Mouse (Mus musculus) forebrain, embryonic 11.5 days (tissue): ENCODE measurements at regions not wholly inside any gene's neighbourhood (a gene's known extent, or its start where the extent isn't known, plus 50 kb on each side); places are given as distances from the start of the nearest gene placed in this dataset.

ENCODE experiments used
- ATAC-seq: fragments of 200-750 bp; cut with Nextera tagmentation; replicated peaks from 2 replicates; pipeline ENCODE4 v1.8.0; 2017; ENCODE audit warnings: moderate TSS enrichment; ENCODE audit not compliant: low FRiP score
- DNase-seq: peaks from one replicate; pipeline ENCODE4 v3.0.0-alpha.2; 2017; ENCODE audit warnings: low spot score
- H3K27ac ChIP-seq: fragments of 300-500 bp; sonication (generic); 2 replicates; pipeline ENCODE4 v1.5.1; 2014; ENCODE audit warnings: low read depth, low read length
- H3K27me3 ChIP-seq: fragments of 300-500 bp; sonication (generic); 2 replicates; pipeline ENCODE4 v1.6.1; 2014; ENCODE audit warnings: mild to moderate bottlenecking, low read length, mixed read lengths; ENCODE audit not compliant: control insufficient read depth, insufficient read depth
- H3K36me3 ChIP-seq: fragments of 300-500 bp; sonication (generic); 2 replicates; pipeline ENCODE4 v1.6.1; 2014; ENCODE audit warnings: mild to moderate bottlenecking, low read length, moderate library complexity, mixed read lengths; ENCODE audit not compliant: control insufficient read depth, insufficient read depth
- H3K4me1 ChIP-seq: fragments of 300-500 bp; sonication (generic); replicated peaks from 2 replicates; pipeline ENCODE4 v1.6.1; 2014; ENCODE audit warnings: low read length, mixed read lengths; ENCODE audit not compliant: control insufficient read depth, insufficient read depth
- H3K4me2 ChIP-seq: fragments of 300-500 bp; sonication (generic); 2 replicates; pipeline ENCODE4 v1.6.1; 2014; ENCODE audit warnings: low read depth, mild to moderate bottlenecking, low read length, moderate library complexity, mixed read lengths; ENCODE audit not compliant: severe bottlenecking
- H3K4me3 ChIP-seq: fragments of 300-500 bp; sonication (generic); 2 replicates; pipeline ENCODE4 v1.5.1; 2014; ENCODE audit warnings: low read depth, low read length
- H3K9ac ChIP-seq: fragments of 300-500 bp; sonication (generic); 2 replicates; pipeline ENCODE4 v1.6.1; 2014; ENCODE audit warnings: low read length
- H3K9me3 ChIP-seq: fragments of 300-500 bp; sonication (generic); 2 replicates; pipeline ENCODE4 v1.6.1; 2016; ENCODE audit warnings: low read length, mixed read lengths; ENCODE audit not compliant: control insufficient read depth
- WGBS: fragments of 180-500 bp; shearing (Covaris S2); extraction: QIAGEN DNeasy Blood & Tissue Kit; methylation state at CpG from one replicate; pipeline ENCODE4 v1.1.7; 2014; 5-methylcytosine and 5-hydroxymethylcytosine counted together

DNA sequence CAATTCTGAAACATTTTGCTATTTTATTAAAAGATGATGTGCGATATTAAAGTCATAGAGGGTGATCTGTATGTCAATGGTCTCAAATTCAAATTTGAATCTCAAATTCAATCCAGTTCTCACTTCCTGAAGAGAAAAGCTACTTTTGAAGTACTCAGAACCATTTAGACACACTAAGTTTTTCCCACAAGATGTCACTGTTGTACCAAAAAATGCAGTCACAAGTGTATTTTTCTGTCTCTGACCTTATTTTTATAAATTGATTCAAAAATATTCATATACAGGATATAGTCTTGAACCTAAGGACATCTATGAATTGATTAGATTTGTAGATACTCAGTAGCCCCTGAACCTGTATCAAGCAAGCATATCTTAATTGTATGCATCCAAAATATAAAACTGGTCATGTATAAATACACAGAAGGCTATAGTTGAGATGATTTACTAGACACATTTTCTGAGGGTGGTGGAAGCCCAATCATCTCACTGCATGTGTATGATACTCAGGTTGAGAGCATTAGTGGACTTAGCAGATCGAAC, 137.8 kb upstream of the Arhgap42 start:
- Histone ChIP-seq H3K27me3 (no peaks in the 10 kb centered on the region), H3K9ac (no peak overlapping the region), H3K4me2 (no peak overlapping the region), H3K27ac (no peak overlapping the region), H3K36me3 (no peaks in the 10 kb centered on the region), H3K9me3 (no peaks in the 10 kb centered on the region), H3K4me3 (no peak overlapping the region), H3K4me1 (no peaks in the 10 kb centered on the region)
- DNase-seq (no peak), ATAC-seq (no peak)
- 88% methylated on average over 2 of the region's 2 CpGs for WGBS

DNA sequence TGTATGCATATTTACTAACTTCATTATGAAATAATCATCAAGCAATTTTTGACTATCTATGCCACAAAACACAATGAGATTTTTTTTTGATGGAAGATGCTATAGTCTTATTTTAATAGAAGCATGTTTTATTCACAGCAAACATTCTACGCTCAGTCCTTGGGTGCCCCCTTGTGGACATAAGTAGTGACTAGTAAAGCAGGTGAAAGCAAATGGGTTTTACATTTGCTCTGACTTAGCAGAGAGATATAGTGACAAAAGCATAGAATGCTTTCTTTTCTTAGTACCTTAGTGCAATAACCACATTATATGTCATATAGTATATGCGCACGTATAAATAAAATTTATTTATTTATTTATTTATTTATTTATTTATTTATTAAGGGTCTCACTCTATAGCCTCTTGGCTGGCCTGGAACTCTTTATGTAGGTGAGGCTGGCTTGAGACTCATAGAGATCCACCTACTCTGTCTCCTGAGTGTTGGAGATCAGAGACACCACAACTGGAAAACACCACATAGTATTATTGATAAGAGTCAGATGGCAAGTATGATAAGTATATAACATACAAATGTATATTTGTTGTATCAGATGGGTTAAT, 136.5 kb upstream of the Arhgap42 start:
- H3K9me3 ChIP-seq: no peaks in the 10 kb centered on the region
- no peak overlapping the region for H3K9ac ChIP-seq
- H3K27ac ChIP-seq: no peak overlapping the region
- H3K4me3 ChIP-seq: no peak overlapping the region
- 24% methylated on average over 3 of the region's 3 CpGs for WGBS
- no peak overlapping the region for H3K4me2 ChIP-seq
- no peaks in the 10 kb centered on the region for H3K4me1 ChIP-seq
- ATAC-seq (peak; percentile 60), DNase-seq (peak; percentile 65)
- H3K27me3 ChIP-seq: no peaks in the 10 kb centered on the region
- no peaks in the 10 kb centered on the region for H3K36me3 ChIP-seq

DNA sequence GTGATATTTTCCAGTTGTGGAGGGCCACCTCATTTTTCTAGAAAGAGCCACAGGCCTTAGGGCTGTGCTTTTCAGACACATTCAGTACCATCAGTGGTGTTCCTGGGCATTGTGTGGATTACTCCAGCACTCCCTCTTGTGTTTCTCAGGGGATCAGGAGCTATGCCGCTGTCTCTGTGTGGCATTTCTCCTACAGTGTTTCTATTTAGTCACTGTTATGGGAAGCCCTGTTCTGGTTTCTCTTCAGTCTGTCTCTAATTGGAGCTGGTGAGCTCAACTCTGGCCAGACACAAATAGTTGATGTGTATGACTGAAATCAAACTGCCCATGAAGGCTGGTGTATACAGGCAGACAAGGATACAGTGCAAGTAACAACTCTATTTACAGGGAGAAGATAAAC, 133.7 kb upstream of the Arhgap42 start:
- WGBS: 57% methylated on average over 1 of the region's 1 CpGs
- DNase-seq (no peak), ATAC-seq (no peak)
- no peaks in the 10 kb centered on the region for H3K36me3 ChIP-seq
- no peaks in the 10 kb centered on the region for H3K9me3 ChIP-seq
- no peaks in the 10 kb centered on the region for H3K27me3 ChIP-seq
- no peak overlapping the region for H3K9ac ChIP-seq
- no peak overlapping the region for H3K4me2 ChIP-seq
- no peaks in the 10 kb centered on the region for H3K4me1 ChIP-seq
- no peak overlapping the region for H3K27ac ChIP-seq
- no peak overlapping the region for H3K4me3 ChIP-seq

DNA sequence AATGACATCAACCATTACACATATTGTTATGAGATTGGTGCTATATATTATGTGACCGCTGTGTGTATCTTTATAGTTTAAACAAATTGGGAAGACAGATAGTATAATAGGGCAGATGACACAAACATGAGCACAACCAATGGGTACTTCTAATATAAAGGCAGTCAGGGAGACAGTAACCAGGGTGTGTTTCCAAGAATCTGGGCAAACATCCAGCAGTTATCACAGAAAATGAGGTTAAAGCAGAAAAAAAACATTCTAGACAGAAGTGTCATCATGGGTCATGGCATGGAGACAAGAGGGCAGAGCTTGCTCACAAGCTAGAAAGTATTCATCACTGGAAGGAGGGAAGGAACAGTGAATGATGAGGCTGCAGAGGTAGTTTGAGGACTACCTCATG, 129.8 kb upstream of the Arhgap42 start:
- H3K4me1 ChIP-seq: no peaks in the 10 kb centered on the region
- H3K9me3 ChIP-seq: no peaks in the 10 kb centered on the region
- H3K27ac ChIP-seq: no peak overlapping the region
- DNase-seq: no peak
- no peak overlapping the region for H3K4me2 ChIP-seq
- H3K9ac ChIP-seq: no peak overlapping the region
- ATAC-seq: no peak
- H3K36me3 ChIP-seq: no peaks in the 10 kb centered on the region
- no peak overlapping the region for H3K4me3 ChIP-seq
- no peaks in the 10 kb centered on the region for H3K27me3 ChIP-seq
- WGBS: 86% methylated on average over 1 of the region's 1 CpGs

DNA sequence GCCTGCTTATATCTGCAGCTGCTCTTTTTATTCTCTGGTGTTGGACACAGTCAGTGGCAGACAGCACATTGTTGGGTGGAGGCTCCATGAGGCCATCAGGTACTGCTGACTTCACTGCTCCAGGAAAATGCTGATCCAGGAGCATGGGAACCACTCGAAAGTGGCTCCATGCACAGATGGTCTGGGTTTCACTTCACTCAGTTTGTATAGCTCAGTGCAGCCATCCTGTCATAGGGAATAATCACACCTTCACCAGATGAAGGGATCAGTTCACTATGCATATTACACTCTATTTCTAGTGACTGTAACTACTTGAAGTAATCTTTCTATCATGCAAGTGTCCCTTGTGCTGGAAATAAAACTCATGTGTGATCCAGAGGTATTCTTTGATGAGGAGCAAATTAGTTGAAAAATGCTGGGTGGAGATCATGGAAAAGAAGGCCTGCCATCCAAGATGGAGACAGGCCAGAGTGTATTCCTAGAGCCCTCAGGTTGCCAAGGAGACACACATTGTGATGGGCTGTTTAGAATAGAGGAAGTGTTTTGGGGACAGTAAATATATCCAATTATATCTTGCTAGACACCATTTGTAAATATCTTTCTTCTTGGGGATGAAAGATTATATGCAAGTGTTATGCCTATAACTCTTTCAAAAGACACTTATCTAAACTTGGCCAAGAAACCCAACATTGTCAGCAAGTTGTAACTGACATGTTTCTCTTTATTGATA, 103.7 kb upstream of the Arhgap42 start:
- DNase-seq (no peak), ATAC-seq (no peak)
- Histone ChIP-seq H3K36me3 (no peaks in the 10 kb centered on the region), H3K4me3 (no peak overlapping the region), H3K27me3 (no peaks in the 10 kb centered on the region), H3K4me2 (no peak overlapping the region), H3K27ac (no peak overlapping the region), H3K9me3 (no peaks in the 10 kb centered on the region), H3K4me1 (no peaks in the 10 kb centered on the region), H3K9ac (no peak overlapping the region)
- 80% methylated on average over 1 of the region's 1 CpGs for WGBS

DNA sequence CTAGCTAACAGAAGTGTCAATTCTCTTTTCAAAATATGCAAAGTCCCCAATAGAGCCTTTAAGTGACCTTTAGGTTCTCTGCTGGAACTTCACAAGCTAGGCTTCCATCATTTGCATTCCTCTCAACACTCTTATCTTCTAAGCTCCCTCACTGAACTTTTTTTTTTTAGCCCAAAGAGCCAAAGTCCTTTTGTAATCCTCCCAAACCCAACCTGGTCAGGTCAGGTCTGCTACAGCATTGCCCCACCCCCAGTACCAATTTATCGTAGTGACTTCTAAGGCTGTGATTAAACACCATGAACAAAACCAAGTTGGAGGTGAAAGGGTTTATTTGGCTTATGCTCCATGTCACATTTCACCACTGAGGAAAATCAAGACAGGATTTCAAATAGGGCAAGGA, 79.7 kb upstream of the Arhgap42 start:
- H3K9ac ChIP-seq: no peak overlapping the region
- ATAC-seq (no peak), DNase-seq (no peak)
- 100% methylated on average over 1 of the region's 1 CpGs for WGBS
- H3K4me1 ChIP-seq: no peaks in the 10 kb centered on the region
- H3K27ac ChIP-seq: no peak overlapping the region
- H3K9me3 ChIP-seq: no peaks in the 10 kb centered on the region
- no peaks in the 10 kb centered on the region for H3K36me3 ChIP-seq
- H3K4me3 ChIP-seq: no peak overlapping the region
- no peaks in the 10 kb centered on the region for H3K27me3 ChIP-seq
- no peak overlapping the region for H3K4me2 ChIP-seq

DNA sequence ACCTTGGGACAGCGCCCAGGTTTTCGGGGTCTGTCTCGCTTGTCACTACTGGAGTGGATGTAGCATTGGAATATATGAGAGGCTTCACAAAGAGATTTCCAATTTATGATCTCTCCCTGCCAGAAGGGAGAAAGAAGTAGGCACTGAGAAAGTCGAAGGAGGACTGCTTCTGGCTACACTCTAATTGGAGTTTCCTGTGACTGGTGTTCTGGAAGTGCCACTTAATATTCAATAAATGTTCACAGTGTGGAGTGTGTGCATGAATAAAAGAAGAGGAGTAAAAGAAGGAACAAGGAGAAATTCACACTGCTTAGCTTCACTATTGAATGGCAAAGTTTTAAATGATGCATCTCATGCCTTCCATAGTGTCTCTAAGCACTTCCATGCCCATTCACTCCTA, 77.1 kb upstream of the Arhgap42 start:
- 95% methylated on average over 4 of the region's 4 CpGs for WGBS
- Histone ChIP-seq H3K4me3 (no peak overlapping the region), H3K9ac (no peak overlapping the region), H3K9me3 (no peaks in the 10 kb centered on the region), H3K27me3 (no peaks in the 10 kb centered on the region), H3K4me1 (no peaks in the 10 kb centered on the region), H3K27ac (no peak overlapping the region), H3K36me3 (no peaks in the 10 kb centered on the region), H3K4me2 (no peak overlapping the region)
- DNase-seq: no peak
- no peak for ATAC-seq

DNA sequence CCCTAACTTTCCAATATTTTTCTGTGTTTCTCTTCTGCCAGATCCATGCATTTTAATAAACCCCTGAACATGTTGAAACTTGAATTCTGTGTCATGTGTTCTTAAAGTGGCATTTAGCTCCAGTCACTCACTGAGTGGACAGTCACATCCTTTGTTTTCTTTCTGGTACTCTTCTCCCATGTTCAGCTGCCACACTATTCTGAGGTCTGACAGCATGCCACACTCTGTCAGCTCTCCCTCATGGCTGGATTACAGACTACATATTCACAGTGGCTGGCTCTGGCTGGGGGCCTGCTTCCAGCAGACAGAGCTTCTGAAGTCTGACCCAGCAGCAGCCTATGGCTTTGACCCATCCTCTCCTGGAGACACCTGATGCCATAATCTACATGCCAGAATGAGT, 73.4 kb upstream of the Arhgap42 start:
- no peak; the same call in 1 of the 2 replicates for ATAC-seq
- Histone ChIP-seq H3K27me3 (no peaks in the 10 kb centered on the region), H3K36me3 (no peaks in the 10 kb centered on the region), H3K9ac (no peak overlapping the region), H3K27ac (no peak overlapping the region), H3K4me2 (no peak overlapping the region), H3K4me3 (no peak overlapping the region), H3K9me3 (no peaks in the 10 kb centered on the region), H3K4me1 (no peaks in the 10 kb centered on the region)
- DNase-seq: no peak
